Mouse (Mus musculus) heart, postnatal 0 days (tissue): ENCODE results near the gene Evc.

Experiments
- CTCF ChIP-seq: IDR thresholded peaks from 2 replicates; pipeline ENCODE4 v1.5.1; 2016; ENCODE audit warnings: antibody characterized with exemption, control low read depth, low read depth
- EP300 ChIP-seq: IDR thresholded peaks from 2 replicates; pipeline ENCODE4 v1.6.1; 2016; ENCODE audit warnings: antibody characterized with exemption, low read depth

GRCm38 (mm10) chr5:37365751-37366150, 29.1 kb upstream of the Evc start:
- TF ChIP-seq CTCF, result 0 out of 2 replicates have a peak, but pooled peaks have one; percentile 20
- no peak for TF ChIP-seq EP300
